Mouse (Mus musculus) embryonic facial prominence, embryonic 10.5 days (tissue): Measurements from ENCODE around the gene Psma6. TPM values are rescaled to one million over a fixed set of nuclear protein-coding genes. Genes with fewer than 3 reads are reported as not detected.
A peak's percentile ranks its signal among the peaks of the same experiment; 100 is the strongest.

Experiments used
- DNase-seq: peaks from one replicate; pipeline ENCODE4 v3.0.0-alpha.2; 2017; ENCODE audit warnings: low spot score
- H3K27ac ChIP-seq: fragments of 300-500 bp; sonication (generic); replicated peaks from 2 replicates; pipeline ENCODE4 v1.5.1; 2016; ENCODE audit warnings: mild to moderate bottlenecking
- H3K27me3 ChIP-seq: fragments of 300-500 bp; sonication (generic); replicated peaks from 2 replicates; pipeline ENCODE4 v1.6.1; 2016; ENCODE audit warnings: low read depth, mild to moderate bottlenecking; ENCODE audit not compliant: poor library complexity, severe bottlenecking
- H3K36me3 ChIP-seq: fragments of 300-500 bp; sonication (generic); replicated peaks from 2 replicates; pipeline ENCODE4 v1.6.1; 2016; ENCODE audit warnings: mild to moderate bottlenecking, moderate library complexity
- H3K4me1 ChIP-seq: fragments of 300-500 bp; sonication (generic); 2 replicates; pipeline ENCODE4 v1.6.1; 2016
- H3K4me3 ChIP-seq: fragments of 300-500 bp; sonication (generic); 2 replicates; pipeline ENCODE4 v1.5.1; 2016; ENCODE audit warnings: mild to moderate bottlenecking, moderate library complexity
- H3K9me3 ChIP-seq: fragments of 300-500 bp; sonication (generic); 2 replicates; pipeline ENCODE4 v1.6.1; 2016; ENCODE audit warnings: mild to moderate bottlenecking
- WGBS: fragments of 180-500 bp; shearing (Covaris S2); methylation state at CpG from one replicate; pipeline ENCODE4 v1.1.7; 2016; 5-methylcytosine and 5-hydroxymethylcytosine counted together
- polyA plus RNA-seq: library from polyadenylated mRNA; unstranded; fragments of >200 nt; fragmentation: Nextera tagmentation; extraction: Ambion mirVana; gene quantifications from 2 replicates; pipeline ENCODE4 v1.2.1, GENCODE M21; 2016

Psma6 gene
- polyA plus RNA-seq, 1 experiment from 2014 or later: 510 TPM

DNA sequence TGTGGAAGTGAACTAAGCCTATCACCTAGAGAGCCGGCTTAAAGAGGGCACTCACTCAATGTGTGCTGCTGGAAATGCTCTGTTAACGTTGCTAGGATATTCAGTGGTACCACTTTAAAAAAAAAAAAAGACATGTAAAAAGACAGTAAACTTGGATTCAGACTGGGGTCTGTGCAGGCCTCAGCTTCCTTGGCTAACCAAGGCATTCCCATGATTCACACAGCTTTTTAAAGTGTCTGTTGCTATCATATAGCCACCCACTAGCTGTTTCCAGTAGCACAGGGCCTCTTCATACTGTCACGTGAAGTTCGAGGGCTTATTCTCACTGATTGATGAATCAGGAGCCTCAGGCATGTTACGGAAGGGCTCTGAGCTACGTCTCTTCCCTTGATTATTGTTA is 78.4 kb downstream of the Psma6 start:
- no peak overlapping the region for H3K27ac ChIP-seq
- peaks cover 12% of the 10 kb centered on the region for H3K27me3 ChIP-seq
- H3K4me1 ChIP-seq: peaks cover 50% of the 10 kb centered on the region

DNA sequence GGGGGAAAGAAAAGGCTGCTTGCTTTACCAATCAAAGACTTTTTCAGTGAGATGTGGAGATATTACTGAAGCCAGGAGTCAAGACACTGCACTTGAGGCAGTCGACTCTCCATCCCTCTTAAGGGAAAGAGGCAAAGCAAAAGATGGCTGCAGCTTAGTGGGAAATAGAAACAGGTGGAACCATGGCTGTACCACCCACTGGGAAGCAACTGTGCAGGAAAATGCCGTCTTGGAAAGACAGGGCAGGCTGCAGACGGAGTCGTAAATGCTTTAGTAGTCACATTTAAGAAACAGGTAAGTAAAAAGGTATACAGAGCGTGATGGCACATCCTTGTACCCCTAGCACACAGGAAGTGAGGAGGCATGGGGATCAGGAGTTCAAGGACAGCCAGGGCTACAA is 79.1 kb downstream of the Psma6 start:
- Histone ChIP-seq H3K4me3 (no peak overlapping the region), H3K4me1 (peaks cover 56% of the 10 kb centered on the region), H3K9me3 (no peaks in the 10 kb centered on the region), H3K36me3 (no peaks in the 10 kb centered on the region), H3K27me3 (peaks cover 18% of the 10 kb centered on the region), H3K27ac (0 out of 2 replicates have a peak overlapping the region, but pooled peaks have one; percentile 26)
- no peak for DNase-seq
- WGBS: 79% methylated on average over 5 of the region's 5 CpGs

More for the DNA sequence above, 78.4 kb downstream of the Psma6 start:
- no peaks in the 10 kb centered on the region for H3K9me3 ChIP-seq
- H3K4me3 ChIP-seq: no peak overlapping the region
- DNase-seq: no peak
- no peaks in the 10 kb centered on the region for H3K36me3 ChIP-seq
- WGBS: 80% methylated on average over 6 of the region's 6 CpGs

DNA sequence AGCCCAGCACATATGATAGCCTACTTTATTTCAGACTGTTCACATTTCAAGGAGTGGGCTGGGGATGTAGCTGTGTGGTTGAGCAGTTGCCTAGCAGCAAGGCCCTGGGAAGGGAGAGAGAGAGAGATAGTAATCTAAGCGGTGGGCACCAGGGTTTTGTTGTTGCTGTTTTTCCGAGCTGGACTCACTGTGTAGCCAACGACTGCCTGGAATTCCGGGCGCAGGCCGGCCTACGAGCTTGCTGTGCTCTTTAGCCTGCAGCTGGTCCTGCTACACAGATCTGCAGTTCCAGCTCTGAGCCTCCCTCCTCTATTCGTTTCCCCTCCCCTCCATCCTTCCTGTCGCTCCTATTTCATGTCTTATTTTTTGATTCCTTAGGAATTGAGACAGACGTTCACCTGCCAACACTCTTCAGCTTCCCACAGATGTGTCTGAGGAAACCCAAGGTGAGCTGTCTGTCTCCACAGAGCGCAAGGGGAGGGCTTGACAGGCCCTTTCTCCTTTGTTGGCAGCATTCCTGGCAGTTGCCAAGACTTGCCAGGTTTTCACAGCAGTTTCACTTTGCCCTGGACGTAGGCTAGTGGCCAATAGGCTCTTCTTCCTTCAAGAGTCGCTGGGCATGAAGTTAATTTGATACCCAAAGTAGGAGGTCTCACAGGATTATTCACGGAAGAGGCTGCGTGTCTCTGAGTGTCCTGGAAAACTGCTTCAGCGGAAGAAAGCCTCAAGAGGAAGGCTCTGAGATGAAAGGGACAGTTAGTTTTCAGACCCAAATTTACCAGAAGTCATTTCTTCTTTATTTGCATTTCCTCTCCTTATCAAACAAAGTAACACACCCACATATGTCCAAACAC is 80.2 kb downstream of the Psma6 start:
- Histone ChIP-seq H3K27ac (peak overlapping the region; percentile 81), H3K4me1 (peaks cover 65% of the 10 kb centered on the region)
- 33% methylated on average over 16 of the region's 16 CpGs for WGBS

DNA sequence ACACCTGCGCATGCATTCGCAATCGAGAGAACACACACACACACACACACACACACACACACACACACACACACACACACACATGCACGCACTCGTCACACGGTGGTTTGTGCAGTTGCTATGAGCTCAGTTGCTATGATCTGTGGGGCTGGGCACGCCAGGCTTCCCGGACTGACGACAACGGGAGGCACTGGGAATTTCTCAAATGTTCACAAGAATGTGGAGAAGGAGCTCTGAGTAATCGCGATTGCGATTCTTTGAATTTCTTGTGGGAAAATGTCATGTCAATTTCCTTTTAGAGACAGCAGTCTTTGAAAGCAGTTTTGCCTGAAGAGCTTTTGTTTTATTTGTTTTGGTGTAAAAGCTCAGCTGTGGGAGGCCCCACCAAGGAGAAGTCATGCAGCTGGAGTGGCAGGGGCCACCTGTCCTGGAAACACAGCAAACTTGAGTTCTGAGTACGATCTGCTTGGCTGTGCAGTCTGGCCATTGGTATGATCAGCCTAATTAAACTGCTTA is 80.9 kb downstream of the Psma6 start:
- Histone ChIP-seq H3K9me3 (no peaks in the 10 kb centered on the region), H3K4me3 (no peak overlapping the region), H3K27ac (peak overlapping the region; percentile 81), H3K36me3 (no peaks in the 10 kb centered on the region), H3K4me1 (peaks cover 72% of the 10 kb centered on the region), H3K27me3 (peaks cover 31% of the 10 kb centered on the region)
- DNase-seq: no peak
- WGBS: 70% methylated on average over 14 of the region's 14 CpGs

More for the DNA sequence above, 80.2 kb downstream of the Psma6 start:
- Histone ChIP-seq H3K9me3 (no peaks in the 10 kb centered on the region), H3K36me3 (no peaks in the 10 kb centered on the region), H3K27me3 (peaks cover 25% of the 10 kb centered on the region), H3K4me3 (peak overlapping the region; percentile 16; the same call in 1 of the 2 replicates)
- DNase-seq: peak; percentile 72

DNA sequence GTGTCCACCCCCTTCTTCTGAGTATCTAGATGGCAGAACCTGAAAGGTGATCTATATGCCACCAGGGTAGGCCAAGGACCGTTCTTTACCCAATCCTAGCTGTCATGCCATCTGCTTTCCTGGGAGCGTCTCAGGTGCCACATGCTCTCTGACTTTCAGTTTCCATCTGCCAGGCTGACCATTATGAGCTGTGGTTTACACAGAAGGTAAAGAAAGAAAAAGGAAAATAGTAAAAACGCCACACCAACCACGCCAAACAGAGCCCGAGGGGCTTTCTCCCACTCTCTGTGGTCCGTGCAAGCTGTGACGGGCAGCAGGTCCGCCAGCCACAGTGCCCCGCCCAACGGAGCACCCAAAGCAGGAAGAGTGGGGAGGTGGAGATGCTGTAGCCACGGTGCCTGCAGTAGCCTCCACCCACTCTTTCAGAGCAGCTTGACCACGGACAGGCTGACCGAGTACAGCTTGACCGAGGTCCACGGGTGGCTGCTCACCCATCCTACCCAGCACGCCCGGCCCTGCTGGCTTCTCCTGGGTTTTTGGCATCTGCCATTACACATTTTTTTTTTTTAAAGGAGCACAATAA is 81.5 kb downstream of the Psma6 start:
- H3K27me3 ChIP-seq: peaks cover 33% of the 10 kb centered on the region
- no peaks in the 10 kb centered on the region for H3K36me3 ChIP-seq
- H3K4me3 ChIP-seq: no peak overlapping the region
- H3K4me1 ChIP-seq: peaks cover 78% of the 10 kb centered on the region
- DNase-seq: no peak
- 85% methylated on average over 17 of the region's 17 CpGs for WGBS
- peak overlapping the region; percentile 40 for H3K27ac ChIP-seq
- H3K9me3 ChIP-seq: no peaks in the 10 kb centered on the region

DNA sequence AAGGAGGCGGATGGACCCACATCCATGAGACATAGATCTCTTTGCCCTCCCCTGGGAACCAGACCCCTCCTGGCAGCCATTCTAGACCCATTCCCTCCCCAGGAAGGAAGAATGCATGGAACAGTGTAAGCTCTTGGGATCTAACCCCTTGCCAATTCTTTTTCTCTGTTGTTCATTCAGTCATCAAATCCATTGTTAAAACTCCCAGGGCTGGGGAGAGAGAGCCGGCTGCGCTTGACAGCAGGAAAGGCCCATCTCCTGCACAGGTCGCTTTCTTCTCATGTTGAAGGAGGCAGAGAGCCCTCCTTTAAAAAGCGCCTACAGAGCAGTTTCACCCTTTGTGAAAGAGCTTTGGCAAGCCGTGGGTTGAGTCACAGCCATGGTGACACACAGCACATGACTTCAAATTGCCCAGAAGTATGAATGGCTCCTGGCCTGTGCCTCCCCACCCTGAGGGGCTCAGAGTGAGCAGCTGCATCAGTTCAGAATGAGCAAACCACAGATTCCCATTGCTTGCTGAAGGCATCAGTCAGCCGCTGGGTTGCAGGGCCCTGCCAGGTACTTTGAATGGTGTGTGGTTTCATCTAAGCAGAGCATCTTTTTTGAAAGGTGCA is 82.2 kb downstream of the Psma6 start:
- H3K27ac ChIP-seq: peak overlapping the region; percentile 48
- H3K36me3 ChIP-seq: no peaks in the 10 kb centered on the region
- H3K9me3 ChIP-seq: no peaks in the 10 kb centered on the region
- no peak overlapping the region for H3K4me3 ChIP-seq
- H3K27me3 ChIP-seq: peaks cover 33% of the 10 kb centered on the region
- peaks cover 85% of the 10 kb centered on the region for H3K4me1 ChIP-seq
- 65% methylated on average over 7 of the region's 7 CpGs for WGBS
- no peak for DNase-seq

DNA sequence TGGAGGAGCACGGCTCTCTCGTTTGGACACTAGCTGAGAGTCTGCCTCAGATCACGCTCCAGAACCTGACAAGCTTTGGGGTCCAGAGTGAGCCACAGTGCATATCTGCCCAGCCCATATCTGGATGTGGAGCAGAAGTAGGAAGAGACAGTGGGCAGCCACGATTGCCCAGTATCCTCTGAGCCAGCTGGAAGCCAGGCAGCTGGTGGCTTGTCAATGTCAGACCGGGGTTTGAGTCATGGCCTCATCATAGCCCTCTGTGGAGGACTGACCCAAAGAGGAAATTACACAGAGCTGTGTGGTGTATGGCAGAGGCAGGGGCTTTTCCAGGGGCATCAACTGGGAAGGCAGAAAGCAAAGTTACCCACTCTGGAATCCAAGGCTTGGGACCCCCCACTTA is 82.8 kb downstream of the Psma6 start:
- Histone ChIP-seq H3K4me3 (no peak overlapping the region), H3K27ac (peak overlapping the region; percentile 48; the same call in 1 of the 2 replicates), H3K4me1 (peaks cover 81% of the 10 kb centered on the region), H3K36me3 (no peaks in the 10 kb centered on the region), H3K27me3 (peaks cover 33% of the 10 kb centered on the region), H3K9me3 (no peaks in the 10 kb centered on the region)
- no peak for DNase-seq
- WGBS: 78% methylated on average over 5 of the region's 5 CpGs

DNA sequence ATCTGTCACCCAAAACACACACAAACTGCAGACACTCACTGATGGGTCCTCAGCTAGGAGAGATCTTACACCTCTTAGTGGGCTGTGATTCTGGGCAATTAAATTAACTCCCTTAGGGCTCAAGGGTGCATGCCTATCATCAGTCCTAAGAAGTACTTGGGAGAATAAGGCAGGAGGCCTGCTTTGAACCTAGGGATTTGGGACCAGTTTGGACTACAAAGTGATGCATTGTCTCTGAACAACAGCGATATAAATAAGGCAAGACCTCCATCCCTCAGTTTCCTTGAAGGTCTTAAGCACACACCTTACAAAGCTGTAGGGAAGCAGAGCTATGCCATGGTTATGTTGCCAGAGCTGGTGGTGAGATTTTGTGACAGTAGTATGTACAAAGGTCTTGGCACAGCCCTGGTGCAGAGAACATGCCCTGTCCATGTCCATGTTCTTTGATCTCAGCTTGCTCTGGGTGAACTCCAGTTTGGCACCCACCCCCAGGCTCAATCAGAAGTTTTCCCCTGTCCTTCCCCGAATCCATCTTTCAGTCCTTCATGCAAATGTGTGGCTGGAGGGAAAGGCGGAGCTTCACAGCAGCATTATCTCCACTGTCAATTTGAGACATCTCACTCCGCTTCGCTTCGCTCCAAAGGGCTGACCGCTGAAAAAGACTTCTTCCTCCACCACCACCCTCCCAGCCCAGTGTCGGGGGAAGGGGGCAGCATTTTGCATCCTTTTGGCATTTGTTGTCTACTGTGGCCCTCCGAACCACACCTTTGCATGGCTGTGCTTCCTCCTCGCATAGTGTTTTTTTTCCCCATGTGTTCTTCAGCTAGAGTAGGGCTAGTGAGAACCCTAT is 83.5 kb downstream of the Psma6 start:
- no peaks in the 10 kb centered on the region for H3K36me3 ChIP-seq
- H3K4me3 ChIP-seq: no peak overlapping the region
- H3K9me3 ChIP-seq: no peaks in the 10 kb centered on the region
- 61% methylated on average over 10 of the region's 10 CpGs for WGBS
- H3K27ac ChIP-seq: no peak overlapping the region; the same call in 1 of the 2 replicates
- no peak for DNase-seq
- H3K4me1 ChIP-seq: peaks cover 81% of the 10 kb centered on the region
- peaks cover 36% of the 10 kb centered on the region for H3K27me3 ChIP-seq

Other genes starting within 250 kb of the Psma6 start
- gene Srp54b, start 229.1 kb upstream of the Psma6 start, polyA plus RNA-seq: 40.9 and 46.3 TPM in 2 replicates
- 5.1 and 7.6 TPM in 2 replicates for gene 1700047I17Rik2, start 184.6 kb upstream of the Psma6 start, polyA plus RNA-seq
- gene Srp54c, start 154.1 kb upstream of the Psma6 start, polyA plus RNA-seq: 51.9 and 54.2 TPM in 2 replicates
- gene 1110008L16Rik, start 84.6 kb upstream of the Psma6 start, polyA plus RNA-seq: 18.9 and 19.6 TPM in 2 replicates
- gene Ppp2r3c, start 81.2 kb upstream of the Psma6 start, polyA plus RNA-seq: 22.2 and 23.0 TPM in 2 replicates
- 44.6 and 55.2 TPM in 2 replicates for gene Nfkbia, start 108.4 kb downstream of the Psma6 start, polyA plus RNA-seq
- gene Aldoart2, start 181.0 kb downstream of the Psma6 start, polyA plus RNA-seq: not detected in 2 replicates
- 0.14 and 0.25 TPM in 2 replicates for gene Insm2, start 215.2 kb downstream of the Psma6 start, polyA plus RNA-seq